Mouse (Mus musculus) adrenal gland, postnatal 25 days (tissue): Measurements from ENCODE around the gene Haghl. TPM values are rescaled to one million over a fixed set of nuclear protein-coding genes. Genes with fewer than 3 reads are reported as not detected.
"Not testable (repeated sequence)": the region's sequence is repeated elsewhere in the genome, so short reads cannot be mapped to it uniquely, and the experiment has no call there.

Source experiments
- DNase-seq: peaks from one replicate; pipeline ENCODE4 v3.0.0; 2021; ENCODE audit warnings: mixed read lengths
- microRNA-seq, 2 experiments: library from miRNA; unstranded; fragments of <30 nt; microRNA quantifications; one replicate each; pipeline ENCODE4 v1.2.0; 2021
- total RNA-seq: library from RNA; stranded (reverse); gene quantifications from 2 replicates; pipeline ENCODE4 v1.2.3, GENCODE M21; 2021

Gene Haghl
- total RNA-seq, 1 experiment from 2014 or later = 43.5 TPM

DNA sequence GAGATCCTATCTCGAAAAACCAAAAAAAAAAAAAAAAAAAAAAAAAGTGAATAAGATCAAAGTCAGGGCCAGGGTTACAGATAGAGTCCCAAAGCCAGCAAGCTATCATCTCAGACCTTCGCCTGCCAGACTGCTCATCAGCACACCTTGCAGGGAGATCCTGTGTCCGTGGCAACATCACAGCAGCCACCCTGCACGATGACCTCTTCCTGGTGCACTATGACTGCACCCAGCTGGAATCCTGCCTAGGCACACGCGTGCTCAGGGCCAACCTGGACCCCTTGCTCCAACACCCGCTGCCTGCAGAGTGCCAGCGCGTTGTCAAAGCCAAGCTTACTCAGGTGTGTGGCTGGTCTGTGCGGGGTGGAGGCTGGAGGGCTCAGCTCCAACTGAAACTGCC lies 41.2 kb downstream of the Haghl start:
- DNase-seq = no peak

DNA sequence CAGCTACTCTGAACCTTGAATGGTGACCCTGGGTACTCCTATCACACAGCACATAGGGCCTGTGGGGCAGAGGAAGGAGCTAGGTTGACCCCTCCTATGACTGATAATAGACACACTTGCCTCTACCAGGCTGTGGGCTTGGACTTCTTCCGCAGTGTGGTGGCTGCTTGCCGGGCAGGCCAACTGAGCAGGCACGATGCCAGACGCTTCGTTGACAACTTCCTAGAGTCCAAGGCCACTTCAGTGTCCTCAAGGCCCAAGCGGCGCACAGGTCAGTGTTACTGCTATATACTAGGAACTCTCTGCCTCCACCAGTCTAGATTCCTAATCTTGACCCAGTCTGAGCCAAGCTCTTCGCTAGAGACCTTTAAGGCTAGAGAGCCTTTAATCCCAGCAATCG lies 41.6 kb downstream of the Haghl start:
- DNase-seq = peak; percentile 75

DNA sequence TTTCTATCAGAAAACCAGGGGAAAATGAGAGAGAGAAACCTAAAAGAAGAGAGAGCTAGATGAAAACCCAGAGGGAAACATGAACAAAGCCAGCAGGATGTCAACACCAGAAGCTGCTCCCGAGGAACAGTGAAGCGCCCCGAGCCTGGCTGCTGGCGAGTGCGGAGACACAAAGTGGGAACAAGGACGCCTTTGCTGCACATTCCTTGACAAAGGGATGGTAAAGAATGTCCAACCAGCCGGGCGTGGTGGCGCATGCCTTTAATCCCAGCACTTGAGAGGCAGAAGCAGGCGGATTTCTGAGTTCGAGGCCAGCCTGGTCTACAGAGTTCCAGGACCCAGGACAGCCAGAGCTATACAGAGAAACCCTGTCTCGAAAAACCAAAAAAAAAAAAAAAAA lies 44.0 kb downstream of the Haghl start:
- DNase-seq = not testable (repeated sequence)

DNA sequence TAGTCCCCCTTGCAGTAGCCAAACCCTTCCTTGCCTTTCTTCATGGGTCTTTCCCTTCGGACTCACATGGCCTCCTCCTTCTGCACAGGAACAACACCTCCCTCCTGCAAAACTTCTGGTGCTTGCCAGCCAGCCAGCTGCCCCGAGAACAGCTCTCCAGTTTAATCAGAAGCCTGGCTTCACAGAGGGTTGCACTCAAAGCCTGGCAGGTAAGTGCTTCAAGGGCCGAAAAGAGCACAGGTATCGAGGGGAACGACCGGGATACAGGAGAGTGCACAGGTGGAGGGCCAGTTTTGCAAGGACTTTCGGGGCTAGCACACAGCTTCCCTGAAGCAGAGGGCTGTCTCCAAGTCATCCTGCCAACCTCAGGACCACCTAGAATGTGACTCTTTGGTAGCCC lies 46.6 kb downstream of the Haghl start:
- DNase-seq = no peak

- DNase-seq = no peak
Observed at GRCm38 (mm10) chr17:25735745-25736144, 49.7 kb downstream of the Haghl start, which contains the start of gene Mslnl. Mslnl (plus strand) TSS chr17:25736042.

DNA sequence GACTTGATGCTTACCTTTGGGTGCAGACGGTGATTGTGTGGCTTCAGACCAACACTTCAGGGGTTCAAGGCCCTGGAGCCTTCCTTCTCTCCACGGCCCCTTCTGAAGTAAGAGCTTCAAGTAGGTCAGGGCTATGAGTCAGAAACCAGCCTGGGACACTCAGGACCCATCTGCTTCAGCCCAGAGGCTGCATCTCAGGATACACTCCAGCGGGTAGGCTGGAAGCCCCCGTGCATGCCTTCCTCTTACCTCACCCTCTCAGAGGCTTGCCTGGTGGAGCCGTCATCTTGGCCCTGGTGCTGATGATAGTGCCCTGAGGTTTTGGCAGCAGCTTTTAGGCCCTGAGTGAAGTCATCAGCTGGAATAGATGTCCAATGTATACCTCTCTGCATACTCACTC lies 50.2 kb downstream of the Haghl start:
- no peak for DNase-seq

- DNase-seq = peak; percentile 85
Observed at GRCm38 (mm10) chr17:25732082-25732481, 53.4 kb downstream of the Haghl start.

Small RNA genes within 50 kb of the gene (microRNA-seq; reads per million reads assigned to microRNA genes)
- gene Gm25083 (0 reads per million in 2 experiments), gene Mir3082 (1.7 to 2.5 reads per million in 2 experiments), gene Mir6966 (0 to 0.69 reads per million in 2 experiments)

Other genes with a start within 250 kb of the Haghl start
- gene Sox8, start 215.0 kb downstream of the Haghl start, total RNA-seq = 0.52 and 1.1 TPM in 2 replicates
- 41.0 and 41.5 TPM in 2 replicates for gene Lmf1, start 206.6 kb downstream of the Haghl start, total RNA-seq
- not detected in 2 replicates for gene Gng13, start 68.5 kb downstream of the Haghl start, total RNA-seq
- 6.3 and 7.8 TPM in 2 replicates for gene Chtf18, start 58.3 kb downstream of the Haghl start, total RNA-seq
- gene Rpusd1, start 58.0 kb downstream of the Haghl start, total RNA-seq = 14.1 and 14.6 TPM in 2 replicates
- gene Mslnl, start 49.6 kb downstream of the Haghl start, total RNA-seq = not detected in 2 replicates
- gene Msln, start 31.3 kb downstream of the Haghl start, total RNA-seq = 2.2 and 3.7 TPM in 2 replicates
- gene Narfl, start 11.9 kb downstream of the Haghl start, total RNA-seq = 31.6 and 31.8 TPM in 2 replicates
- not detected in 2 replicates for gene Ccdc78, start 907 bp upstream of the Haghl start, total RNA-seq
- gene Fam173a, start 7.2 kb upstream of the Haghl start, total RNA-seq = 84.7 and 102 TPM in 2 replicates
- not detected in 2 replicates for gene AC134908.4, start 10.0 kb upstream of the Haghl start, total RNA-seq
- 22.1 and 25.5 TPM in 2 replicates for gene Metrn, start 11.5 kb upstream of the Haghl start, total RNA-seq
- gene Fbxl16, start 23.4 kb upstream of the Haghl start, total RNA-seq = 35.5 and 40.7 TPM in 2 replicates
- 24.9 and 25.4 TPM in 2 replicates for gene Wdr24, start 38.0 kb upstream of the Haghl start, total RNA-seq
- gene Jmjd8, start 43.2 kb upstream of the Haghl start, total RNA-seq = 92.9 and 104 TPM in 2 replicates
- gene Stub1, start 47.7 kb upstream of the Haghl start, total RNA-seq = 182 and 205 TPM in 2 replicates
- gene Rhbdl1, start 51.6 kb upstream of the Haghl start, total RNA-seq = 15.4 and 20.2 TPM in 2 replicates
- 12.8 and 26.6 TPM in 2 replicates for gene Gm20683, start 56.1 kb upstream of the Haghl start, total RNA-seq
- gene Rhot2, start 59.2 kb upstream of the Haghl start, total RNA-seq = 124 and 130 TPM in 2 replicates
- 26.7 and 28.0 TPM in 2 replicates for gene Wdr90, start 75.8 kb upstream of the Haghl start, total RNA-seq
- gene Mcrip2, start 83.1 kb upstream of the Haghl start, total RNA-seq = 479 and 493 TPM in 2 replicates
- gene Mettl26, start 89.4 kb upstream of the Haghl start, total RNA-seq = 116 and 144 TPM in 2 replicates
- 2.7 and 3.3 TPM in 2 replicates for gene Wfikkn1, start 95.2 kb upstream of the Haghl start, total RNA-seq
- gene Rab40c, start 134.1 kb upstream of the Haghl start, total RNA-seq = 33.0 and 36.9 TPM in 2 replicates
- gene Pigq, start 159.3 kb upstream of the Haghl start, total RNA-seq = 110 and 113 TPM in 2 replicates
- gene Nhlrc4, start 159.3 kb upstream of the Haghl start, total RNA-seq = not detected in 2 replicates
- gene A930017K11Rik, start 166.9 kb upstream of the Haghl start, total RNA-seq = not detected in 2 replicates
- 22.8 and 24.5 TPM in 2 replicates for gene Capn15, start 200.1 kb upstream of the Haghl start, total RNA-seq